Mouse (Mus musculus) gastrocnemius, postnatal 4 days (tissue): Measurements from ENCODE around the gene Stam2. TPM values are rescaled to one million over a fixed set of nuclear protein-coding genes. Genes with fewer than 3 reads are reported as not detected.

Source experiments
- DNase-seq, 2 experiments: peaks; one replicate each; pipeline ENCODE4 v3.0.0; 2021 to 2022; ENCODE audit warnings: low spot score in 2 of 2, mixed read lengths in 2 of 2
- long read RNA-seq, 2 experiments: library from polyadenylated mRNA; stranded (forward); transcript quantifications; one replicate each; pipeline ENCODE4 v2.0.0; 2021
- total RNA-seq, 2 experiments: library from RNA; stranded (reverse); gene quantifications; 2 replicates each; pipeline ENCODE4 v1.2.3; 2021

The Stam2 gene
- 10 to 100 TPM; 35.1 to 39.2 TPM for total RNA-seq
- long read RNA-seq, experiment 1, full-length matches to known transcripts: 41 of 53 reads
- long read RNA-seq, experiment 1, partial matches to known transcripts: 2 of 53 reads
- long read RNA-seq, experiment 1, other reads (novel, unspliced or antisense): 10 of 53 reads
- long read RNA-seq, experiment 2, full-length matches to known transcripts: 32 of 43 reads
- long read RNA-seq, experiment 2, partial matches to known transcripts: 1 of 43 reads
- long read RNA-seq, experiment 2, other reads (novel, unspliced or antisense): 10 of 43 reads

- DNase-seq: peak; percentile 79 to 93
Measured at GRCm38 (mm10) chr2:52742256-52743158, at the start of gene Stam2. Gene Stam2, minus strand, starts transcription at chr2:52742281.

DNA sequence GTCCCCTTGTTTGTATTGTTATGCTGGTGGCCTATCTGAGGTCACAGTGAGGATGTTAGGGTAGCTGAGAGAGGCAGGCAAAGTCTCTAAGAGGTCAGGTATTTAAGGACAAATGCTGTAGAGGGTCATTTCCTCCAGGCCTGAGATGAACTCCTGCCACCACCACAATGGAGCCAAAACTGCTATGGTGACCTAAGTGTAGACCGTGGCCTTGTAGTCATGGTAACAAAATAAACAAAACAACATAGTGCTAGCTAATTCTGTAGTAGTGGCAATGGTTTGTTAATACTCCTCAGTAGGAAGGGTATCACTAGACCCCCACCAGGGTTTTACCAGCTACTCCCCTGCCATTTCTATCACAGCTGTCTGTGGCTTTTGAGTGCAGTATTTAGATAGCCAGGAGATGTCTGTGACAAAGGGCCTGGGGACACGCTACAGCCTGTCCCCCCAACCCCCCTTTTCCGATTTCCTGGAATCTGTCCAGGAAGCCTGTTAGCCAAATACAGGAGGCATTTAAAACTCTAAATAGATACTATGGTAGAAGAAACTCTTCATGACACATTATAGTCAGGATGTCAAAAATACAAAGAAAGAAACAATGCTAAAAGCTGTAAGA, 43.1 kb upstream of the Stam2 start:
- DNase-seq: no peak

DNA sequence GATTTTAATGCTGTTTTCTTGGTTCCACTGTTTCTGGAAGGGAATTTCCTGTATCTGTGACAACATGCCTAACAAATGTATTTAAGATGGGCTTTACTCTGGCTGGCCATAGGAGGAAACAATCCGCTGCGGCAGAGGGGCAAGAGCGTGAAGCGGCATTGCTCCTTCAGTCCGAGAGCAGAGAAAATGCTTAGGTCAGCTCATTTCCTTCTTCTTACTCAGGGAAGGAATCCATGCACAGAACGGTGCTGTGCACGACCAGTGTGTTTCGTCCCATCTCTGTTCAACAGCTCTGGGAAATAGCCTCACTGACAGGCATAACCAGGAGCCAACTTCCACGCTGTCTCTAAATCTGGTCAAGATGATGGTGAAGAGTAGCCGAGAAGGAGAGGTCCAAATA, 37.9 kb upstream of the Stam2 start:
- no peak for DNase-seq

DNA sequence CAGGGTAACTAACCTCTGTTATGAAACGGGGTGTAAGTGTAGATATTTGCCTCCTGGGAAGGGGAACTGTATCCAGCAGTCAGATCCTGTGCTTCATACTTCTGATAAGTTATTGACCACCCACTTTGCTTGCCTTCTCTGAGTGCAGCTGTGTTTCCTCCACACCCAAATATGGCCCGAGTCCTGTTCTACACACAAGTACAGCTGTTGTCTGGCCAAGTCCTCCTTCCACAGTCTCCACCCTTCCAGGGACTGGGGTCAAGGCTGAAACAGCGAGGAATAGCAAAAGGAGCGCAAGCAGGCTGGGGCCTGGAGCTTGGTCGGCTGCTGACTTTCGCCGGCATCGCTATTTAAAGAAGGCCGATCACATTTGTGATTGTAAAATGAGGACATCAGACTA, 37.3 kb upstream of the Stam2 start:
- peak in 1 of 2 experiments; percentile 50 for DNase-seq

DNA sequence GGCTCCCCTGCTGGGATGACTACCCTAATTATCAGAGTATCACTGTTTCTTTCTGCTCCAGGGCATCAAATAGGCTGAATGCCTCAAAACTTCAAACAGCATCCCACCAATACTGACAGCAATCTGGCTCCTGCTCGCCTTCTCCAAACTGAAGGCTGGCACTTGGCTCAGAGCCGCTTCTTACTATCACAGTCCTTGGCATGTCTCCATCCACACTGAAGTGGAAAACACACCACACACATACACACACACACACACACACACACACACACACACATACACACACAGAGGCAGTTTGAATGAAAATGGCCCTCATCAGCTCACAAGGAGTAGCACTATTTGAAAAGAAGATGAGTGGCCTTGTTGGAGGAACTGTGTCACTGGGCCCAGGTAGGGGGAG, 35.8 kb upstream of the Stam2 start:
- DNase-seq: no peak

DNA sequence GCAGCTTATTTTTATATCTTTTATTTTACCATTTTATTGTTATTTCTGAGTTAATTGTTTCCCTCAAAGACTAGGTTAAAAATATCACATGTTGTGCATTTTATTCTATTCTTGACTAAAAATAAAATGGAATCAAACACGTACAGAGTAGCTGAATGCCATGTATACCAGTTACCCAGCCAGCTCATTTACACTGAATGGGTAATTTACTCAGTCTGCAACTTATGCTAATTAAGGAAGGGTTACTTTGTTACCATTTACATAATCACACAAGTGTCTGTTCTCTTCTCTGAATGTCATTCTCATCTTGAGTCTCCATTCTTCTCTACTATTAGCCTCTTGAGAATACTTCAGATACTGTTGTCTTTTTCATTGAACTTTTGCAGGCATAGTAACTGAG, 32.3 kb upstream of the Stam2 start:
- DNase-seq: no peak

GRCm38 (mm10) chr2:52772774-52773393, 30.8 kb upstream of the Stam2 start:
- no peak for DNase-seq

DNA sequence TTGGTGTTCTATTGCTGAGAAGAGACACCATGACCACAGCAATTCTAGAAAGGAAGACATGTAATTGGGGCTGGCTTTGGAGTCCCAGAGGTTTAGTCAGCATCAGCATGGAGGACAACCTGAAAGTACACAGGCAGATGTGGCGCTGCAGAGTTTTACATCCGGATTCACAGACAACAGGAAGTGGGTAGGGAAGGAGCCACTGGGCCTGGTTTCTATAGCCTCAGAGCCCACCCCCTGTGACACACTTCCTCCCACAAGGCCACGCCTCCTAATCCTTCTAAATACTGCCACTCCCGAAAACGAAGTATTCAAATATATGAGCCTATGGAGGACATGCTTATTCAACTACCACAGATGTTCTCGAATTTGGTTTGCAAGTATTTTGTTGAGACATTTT, 23.0 kb upstream of the Stam2 start:
- DNase-seq: no peak

- no peak for DNase-seq
Measured at GRCm38 (mm10) chr2:52763891-52764290, 21.8 kb upstream of the Stam2 start.

- peak; percentile 76 to 79 for DNase-seq
Measured at GRCm38 (mm10) chr2:52763040-52763736, 21.1 kb upstream of the Stam2 start.

- no peak for DNase-seq
Measured at GRCm38 (mm10) chr2:52762529-52762928, 20.4 kb upstream of the Stam2 start.

GRCm38 (mm10) chr2:52758627-52759026, 16.5 kb upstream of the Stam2 start:
- peak; percentile 35 to 53 for DNase-seq

DNA sequence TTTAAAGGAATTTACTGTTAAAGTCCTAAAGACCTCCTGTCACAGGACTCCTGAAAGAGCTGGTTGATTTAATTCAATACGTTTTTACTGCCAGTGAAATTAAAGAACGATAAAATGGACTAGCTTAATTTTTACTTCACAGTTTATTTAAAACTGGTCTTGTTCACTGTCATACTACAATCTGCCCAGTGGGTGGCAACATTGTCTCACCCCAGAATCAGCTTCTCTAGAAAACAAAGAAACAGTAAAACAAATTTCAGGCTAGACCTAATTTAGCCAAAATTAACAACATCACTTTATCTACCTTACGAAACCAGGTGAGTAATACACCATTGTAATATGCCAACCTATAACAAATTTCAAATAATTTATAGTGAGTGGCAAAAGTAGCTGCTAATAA, 14.6 kb upstream of the Stam2 start:
- no peak for DNase-seq

- no peak for DNase-seq
Measured at GRCm38 (mm10) chr2:52753573-52754317, 11.7 kb upstream of the Stam2 start.

GRCm38 (mm10) chr2:52744099-52744498, 2.0 kb upstream of the Stam2 start:
- DNase-seq: no peak

- DNase-seq: peak; percentile 65 to 85
Measured at GRCm38 (mm10) chr2:52741681-52742255, 313 bp downstream of the Stam2 start.

GRCm38 (mm10) chr2:52740596-52740995, 1.5 kb downstream of the Stam2 start:
- DNase-seq: no peak

GRCm38 (mm10) chr2:52734504-52734903, 7.6 kb downstream of the Stam2 start:
- DNase-seq: no peak

- no peak for DNase-seq
Measured at GRCm38 (mm10) chr2:52733659-52734058, 8.4 kb downstream of the Stam2 start.

DNA sequence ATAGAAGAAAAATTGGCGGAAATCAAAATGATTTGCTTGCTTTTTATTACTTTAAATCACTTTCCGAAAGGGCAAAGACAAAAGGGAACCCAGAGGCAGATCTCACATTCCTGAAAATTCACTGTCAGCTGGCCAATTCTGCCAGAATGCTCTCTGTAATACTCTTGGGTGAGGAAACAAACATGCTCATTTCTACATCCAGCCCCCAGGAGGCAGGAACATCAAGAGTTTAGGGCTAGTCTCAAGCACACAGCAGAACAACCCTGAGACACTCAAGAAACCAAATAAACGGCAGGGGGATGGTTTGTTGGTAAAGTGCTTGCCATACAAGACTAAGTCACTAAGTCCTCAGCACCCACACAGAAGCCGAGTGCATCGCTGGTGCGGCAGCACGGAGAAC, 9.5 kb downstream of the Stam2 start:
- DNase-seq: no peak
